Mouse (Mus musculus) heart, adult 2 months (tissue): Measurements from ENCODE around the gene Ttc39b. TPM values are rescaled to one million over a fixed set of nuclear protein-coding genes. Genes with fewer than 3 reads are reported as not detected.

Experiments
- DNase-seq, 2 experiments: peaks; one replicate each; pipeline ENCODE4 v3.0.0; 2021
- H3K27ac ChIP-seq: fragments of 200-600 bp; 2 replicates; pipeline ENCODE4 v1.8.1; 2022
- H3K27me3 ChIP-seq: fragments of 200-500 bp; 2 replicates; pipeline ENCODE4 v1.6.1; 2012; ENCODE audit warnings: mild to moderate bottlenecking, low read length, inconsistent platforms, mixed read lengths; ENCODE audit not compliant: control insufficient read depth, insufficient read depth
- H3K36me3 ChIP-seq: fragments of 200-500 bp; 2 replicates; pipeline ENCODE4 v1.6.1; 2012; ENCODE audit warnings: low read length, inconsistent platforms; ENCODE audit not compliant: control insufficient read depth, insufficient read depth
- H3K4me1 ChIP-seq: fragments of 200-500 bp; 2 replicates; pipeline ENCODE4 v1.6.1; 2011; ENCODE audit warnings: low read length; ENCODE audit not compliant: control insufficient read depth, insufficient read depth
- H3K4me3 ChIP-seq: fragments of 200-600 bp; 2 replicates; pipeline ENCODE4 v1.8.1; 2022
- H3K79me2 ChIP-seq: fragments of 200-500 bp; replicated peaks from 2 replicates; pipeline ENCODE4 v1.6.1; 2012; ENCODE audit warnings: mild to moderate bottlenecking, inconsistent platforms, low read length, moderate library complexity, mixed read lengths; ENCODE audit not compliant: control insufficient read depth, insufficient read depth
- H3K9ac ChIP-seq: fragments of 200-500 bp; 2 replicates; pipeline ENCODE4 v1.6.1; 2012; ENCODE audit warnings: low read depth, mild to moderate bottlenecking, control low read depth, inconsistent platforms, low read length, mixed read lengths
- CTCF ChIP-seq: fragments of 200-600 bp; IDR thresholded peaks from 2 replicates; pipeline ENCODE4 v1.8.1; 2022; ENCODE audit warnings: antibody characterized with exemption, mild to moderate bottlenecking, moderate library complexity
- EP300 ChIP-seq: fragments of 200-500 bp; IDR thresholded peaks from 2 replicates; pipeline ENCODE4 v1.6.1; 2011; ENCODE audit warnings: low read depth, low read length, control low read depth; ENCODE audit not compliant: insufficient read depth
- POLR2A ChIP-seq: fragments of 200-500 bp; IDR thresholded peaks from 2 replicates; pipeline ENCODE4 v1.6.1; 2011; ENCODE audit warnings: mild to moderate bottlenecking, low read depth, low read length, control low read depth; ENCODE audit not compliant: insufficient read depth
- WGBS: fragments of 180-500 bp; shearing (Covaris S2); methylation state at CpG from one replicate; pipeline ENCODE4 v1.1.7; 2018; 5-methylcytosine and 5-hydroxymethylcytosine counted together
- intact Hi-C: fragments of 180-260 bp; cut with DNase I; formaldehyde crosslinking; loops from one replicate; pipeline ENCODE4 v1.15.1; 2025
- polyA plus RNA-seq: library from polyadenylated mRNA; depleted of rRNA; stranded (reverse); fragments of >200 nt; gene quantifications from 2 replicates; pipeline ENCODE4 v1.2.3, GENCODE M21; 2012
- total RNA-seq, 2 experiments: library from RNA; stranded (reverse); gene quantifications; 2 replicates each; pipeline ENCODE4 v1.2.3; 2021

Gene Ttc39b
- total and polyA plus RNA-seq, 3 experiments = 3.8 to 21.9 (median 16.2) TPM

DNA sequence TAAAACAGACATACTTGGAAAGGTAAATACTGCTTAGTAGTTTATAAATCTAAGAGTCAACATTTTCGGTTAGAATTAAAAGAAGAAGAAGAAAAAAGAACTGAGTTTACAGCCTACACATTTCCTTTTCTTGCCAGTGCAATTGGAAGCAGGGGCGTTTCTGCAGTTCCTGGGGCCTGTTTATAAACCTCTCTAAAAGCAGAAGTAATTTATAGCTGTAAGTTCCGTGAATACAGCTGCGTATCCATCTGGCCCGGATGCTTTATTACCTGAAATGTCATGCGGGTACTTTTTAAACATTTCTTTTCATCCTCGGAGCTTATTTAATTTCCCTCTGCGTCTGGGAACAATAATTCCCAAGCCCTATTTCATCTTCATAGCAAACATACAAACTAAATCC, 124.7 kb downstream of the Ttc39b start:
- 77% methylated on average over 8 of the region's 8 CpGs for WGBS
- no peaks in the 10 kb centered on the region for H3K4me1 ChIP-seq
- no peaks in the 10 kb centered on the region for H3K36me3 ChIP-seq
- TF ChIP-seq CTCF (no peak), POLR2A (no peak), EP300 (no peak)
- H3K79me2 ChIP-seq = no peaks in the 10 kb centered on the region
- intact Hi-C loops = no loop called here
- H3K27me3 ChIP-seq = 0 out of 2 replicates have a peak, but pooled peaks cover 1% of the 10 kb centered on the region
- H3K4me3 ChIP-seq = no peak overlapping the region
- H3K27ac ChIP-seq = no peak overlapping the region
- H3K9ac ChIP-seq = no peak overlapping the region
- DNase-seq = no peak

GRCm38 (mm10) chr4:83198123-83198522, 125.9 kb downstream of the Ttc39b start:
- Histone ChIP-seq H3K4me1 (no peaks in the 10 kb centered on the region), H3K27me3 (0 out of 2 replicates have a peak, but pooled peaks cover 1% of the 10 kb centered on the region), H3K36me3 (no peaks in the 10 kb centered on the region), H3K27ac (no peak overlapping the region), H3K4me3 (no peak overlapping the region), H3K9ac (no peak overlapping the region), H3K79me2 (no peaks in the 10 kb centered on the region)
- DNase-seq = no peak
- intact Hi-C loops = no loop called here
- 76% methylated on average over 3 of the region's 3 CpGs for WGBS
- TF ChIP-seq EP300 = no peak
- no peak for TF ChIP-seq POLR2A
- TF ChIP-seq CTCF = no peak

- no peak for DNase-seq
- intact Hi-C loops = loop anchor here (10.0 kb wide), 1 partner anchor 385 kb away; no protein-coding TSS in a partner anchor
- H3K36me3 ChIP-seq = no peaks in the 10 kb centered on the region
- no peak overlapping the region for H3K9ac ChIP-seq
- TF ChIP-seq EP300 (no peak), POLR2A (no peak), CTCF (no peak)
- no peak overlapping the region for H3K27ac ChIP-seq
- no peak overlapping the region for H3K4me3 ChIP-seq
- WGBS = 91% methylated on average over 2 of the region's 2 CpGs
- no peaks in the 10 kb centered on the region for H3K4me1 ChIP-seq
- no peaks in the 10 kb centered on the region for H3K79me2 ChIP-seq
- no peaks in the 10 kb centered on the region for H3K27me3 ChIP-seq
Measured at GRCm38 (mm10) chr4:83189736-83190135, 134.3 kb downstream of the Ttc39b start.

- no peak overlapping the region for H3K4me3 ChIP-seq
- H3K9ac ChIP-seq = no peak overlapping the region
- no peak for TF ChIP-seq CTCF
- TF ChIP-seq POLR2A = no peak
- no peak for TF ChIP-seq EP300
- DNase-seq = no peak
- no peak overlapping the region for H3K27ac ChIP-seq
- H3K36me3 ChIP-seq = no peaks in the 10 kb centered on the region
- no peaks in the 10 kb centered on the region for H3K4me1 ChIP-seq
- no peaks in the 10 kb centered on the region for H3K79me2 ChIP-seq
- WGBS = 81% methylated on average over 1 of the region's 1 CpGs
- intact Hi-C loops = loop anchor here (10.0 kb wide), 1 partner anchor 383 kb away; no protein-coding TSS in a partner anchor
- H3K27me3 ChIP-seq = no peaks in the 10 kb centered on the region
Measured at GRCm38 (mm10) chr4:83187324-83187723, 136.7 kb downstream of the Ttc39b start.

DNA sequence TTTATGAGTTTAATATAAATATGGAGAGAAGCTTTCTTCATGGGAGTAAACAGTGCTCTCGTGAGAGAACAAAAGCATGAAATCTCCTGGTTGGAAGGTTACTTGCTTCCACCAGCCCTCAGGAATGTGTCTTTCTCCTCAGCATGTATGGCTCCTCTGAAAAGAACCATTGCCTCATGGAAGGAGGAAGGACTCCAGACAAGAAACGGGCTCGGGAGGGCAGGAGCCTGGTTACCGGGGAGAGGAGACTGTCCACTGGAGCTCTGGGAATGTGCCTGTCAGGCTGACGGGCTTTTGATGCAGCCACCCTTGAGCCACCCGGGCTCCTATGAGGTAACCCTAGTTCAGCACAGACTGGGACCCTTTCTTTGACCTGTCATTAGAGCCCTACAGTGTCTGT, 137.6 kb downstream of the Ttc39b start:
- Histone ChIP-seq H3K27ac (no peak overlapping the region), H3K4me1 (no peaks in the 10 kb centered on the region), H3K27me3 (no peaks in the 10 kb centered on the region), H3K4me3 (no peak overlapping the region), H3K36me3 (no peaks in the 10 kb centered on the region), H3K9ac (no peak overlapping the region), H3K79me2 (no peaks in the 10 kb centered on the region)
- WGBS = 42% methylated on average over 6 of the region's 6 CpGs
- TF ChIP-seq POLR2A (no peak), CTCF (no peak), EP300 (no peak)
- DNase-seq = no peak
- intact Hi-C loops = loop anchor here (10.0 kb wide), 1 partner anchor 382 kb away; no protein-coding TSS in a partner anchor

- no peak for TF ChIP-seq POLR2A
- peak; percentile 81 for TF ChIP-seq CTCF
- peak; percentile 41; the same call in 1 of the 2 replicates for TF ChIP-seq EP300
- Histone ChIP-seq H3K27me3 (no peaks in the 10 kb centered on the region), H3K79me2 (no peaks in the 10 kb centered on the region), H3K27ac (no peak overlapping the region), H3K36me3 (no peaks in the 10 kb centered on the region), H3K4me3 (no peak overlapping the region), H3K4me1 (no peaks in the 10 kb centered on the region), H3K9ac (no peak overlapping the region)
- 42% methylated on average over 9 of the region's 9 CpGs for WGBS
- peak; percentile 29 to 43 for DNase-seq
- intact Hi-C loops = loop anchor here (5.0 to 10.0 kb wide), 2 partner anchors 251 to 379 kb away; no protein-coding TSS in a partner anchor
Measured at GRCm38 (mm10) chr4:83183288-83183930, 140.6 kb downstream of the Ttc39b start.
